Mouse (Mus musculus) heart, postnatal 4 days (tissue): ENCODE results near the gene Phldb1. TPM values are rescaled to one million over a fixed set of nuclear protein-coding genes. Genes with fewer than 3 reads are reported as not detected.
"Not testable (repeated sequence)": the region's sequence is repeated elsewhere in the genome, so short reads cannot be mapped to it uniquely, and the experiment has no call there.

Source experiments
- DNase-seq: peaks from one replicate; pipeline ENCODE4 v3.0.0; 2021
- total RNA-seq, 2 experiments: library from RNA; stranded (reverse); gene quantifications; 2 replicates each; pipeline ENCODE4 v1.2.3; 2021

The Phldb1 gene
- 100 to 1,000 TPM; 109 TPM for total RNA-seq

- peak; percentile 83 for DNase-seq
Observed at GRCm38 (mm10) chr9:44734524-44735494, at the start of gene Phldb1. Gene Phldb1 (minus strand): TSS chr9:44735198.

GRCm38 (mm10) chr9:44772750-44773651, 38.0 kb upstream of the Phldb1 start:
- DNase-seq = peak; percentile 96

- no peak for DNase-seq
Observed at GRCm38 (mm10) chr9:44772392-44772749, 37.4 kb upstream of the Phldb1 start.

GRCm38 (mm10) chr9:44771376-44771775, 36.4 kb upstream of the Phldb1 start:
- no peak for DNase-seq

GRCm38 (mm10) chr9:44768029-44768394, 33.0 kb upstream of the Phldb1 start:
- not testable (repeated sequence) for DNase-seq

- DNase-seq = peak; percentile 86
Observed at GRCm38 (mm10) chr9:44767101-44768028, 32.4 kb upstream of the Phldb1 start, which contains the start of the genes Arcn1 and Ift46. Gene Arcn1 (minus strand): TSS chr9:44767845. Gene Ift46 (plus strand): TSS chr9:44767908.

- no peak for DNase-seq
Observed at GRCm38 (mm10) chr9:44760873-44761272, 25.9 kb upstream of the Phldb1 start.

GRCm38 (mm10) chr9:44748473-44748872, 13.5 kb upstream of the Phldb1 start:
- no peak for DNase-seq

- no peak for DNase-seq
Observed at GRCm38 (mm10) chr9:44747341-44747740, 12.3 kb upstream of the Phldb1 start.

- no peak for DNase-seq
Observed at GRCm38 (mm10) chr9:44746666-44747065, 11.7 kb upstream of the Phldb1 start.

GRCm38 (mm10) chr9:44745371-44745770, 10.4 kb upstream of the Phldb1 start:
- no peak for DNase-seq

GRCm38 (mm10) chr9:44740663-44741192, 5.7 kb upstream of the Phldb1 start:
- DNase-seq = no peak

GRCm38 (mm10) chr9:44737240-44737949, 2.4 kb upstream of the Phldb1 start:
- DNase-seq = peak; percentile 71

GRCm38 (mm10) chr9:44736301-44736700, 1.3 kb upstream of the Phldb1 start:
- no peak for DNase-seq

GRCm38 (mm10) chr9:44735886-44736285, 888 bp upstream of the Phldb1 start:
- DNase-seq = no peak

GRCm38 (mm10) chr9:44733671-44734523, 1.1 kb downstream of the Phldb1 start:
- DNase-seq = peak; percentile 78

- peak; percentile 53 for DNase-seq
Observed at GRCm38 (mm10) chr9:44732921-44733530, 2.0 kb downstream of the Phldb1 start.

GRCm38 (mm10) chr9:44732130-44732549, 2.9 kb downstream of the Phldb1 start:
- DNase-seq = no peak

- no peak for DNase-seq
Observed at GRCm38 (mm10) chr9:44727441-44727840, 7.6 kb downstream of the Phldb1 start.
